Mouse (Mus musculus) urinary bladder, postnatal 36 days (tissue): ENCODE data around the gene Tpst1.
A peak's percentile ranks its signal among the peaks of the same experiment; 100 is the strongest.

Experiments
- DNase-seq, 2 experiments: peaks; one replicate each; pipeline ENCODE4 v3.0.0; 2022; ENCODE audit warnings: low spot score in 2 of 2, mixed read lengths in 1 of 2

Gene Tpst1

DNA sequence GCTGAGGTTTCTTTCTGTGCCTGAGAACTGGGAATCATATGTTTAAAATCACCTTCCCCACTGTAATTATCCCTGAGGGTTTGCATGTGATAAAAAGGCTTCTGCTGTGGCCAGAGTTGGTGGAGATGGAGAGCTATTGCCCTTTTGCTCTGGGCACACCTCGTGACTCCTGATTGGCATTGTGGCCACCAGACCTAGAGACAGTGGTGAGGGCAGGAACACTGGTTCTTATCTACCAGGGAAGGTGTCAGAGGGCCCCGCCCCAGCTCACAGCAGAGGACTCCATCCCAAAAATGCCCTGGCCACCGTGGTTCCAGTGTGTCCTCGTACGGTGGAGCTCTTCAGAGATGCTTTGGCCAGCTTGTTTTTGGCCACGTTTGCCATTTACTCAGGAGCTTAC lies 20.2 kb upstream of the Tpst1 start:
- no peak for DNase-seq

- no peak for DNase-seq
Measured at GRCm38 (mm10) chr5:130055688-130056087, 17.4 kb upstream of the Tpst1 start.

DNA sequence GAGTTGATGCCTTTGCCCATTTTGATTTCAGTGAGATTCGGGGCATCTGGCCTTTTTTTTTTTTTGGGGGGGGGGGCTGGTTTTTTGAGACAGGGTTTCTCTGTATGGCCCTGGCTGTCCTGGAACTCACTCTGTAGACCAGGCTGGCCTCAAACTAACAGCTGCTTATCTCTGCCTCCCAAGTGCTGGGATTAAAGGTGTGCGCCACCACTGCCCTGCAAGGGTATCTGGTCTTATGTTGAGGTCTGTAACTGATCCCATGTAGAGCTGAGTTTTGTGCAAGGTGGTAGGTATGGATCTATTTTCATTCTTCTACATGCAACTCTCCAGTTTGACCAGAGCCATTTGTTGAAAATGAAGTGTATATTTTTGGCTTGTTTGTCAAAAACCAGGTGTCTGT lies 16.8 kb upstream of the Tpst1 start:
- DNase-seq = no peak

- DNase-seq = no peak
Measured at GRCm38 (mm10) chr5:130059413-130060328, 13.5 kb upstream of the Tpst1 start.

DNA sequence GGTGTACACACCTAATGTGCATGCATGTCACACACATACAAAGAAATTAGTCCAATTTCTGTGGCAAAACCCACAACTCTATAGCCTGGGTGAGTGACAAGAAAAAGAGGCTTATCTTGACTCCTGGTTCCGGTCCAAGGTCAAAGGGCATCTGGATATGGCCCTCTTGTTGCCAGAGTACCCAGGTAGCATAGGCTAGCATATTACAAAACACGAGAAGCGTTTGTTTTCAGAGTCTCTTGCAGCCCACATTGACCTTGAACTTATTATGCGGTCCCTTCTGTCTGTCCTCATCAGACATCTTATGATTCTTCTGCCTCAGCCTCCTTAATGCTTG lies 12.8 kb upstream of the Tpst1 start:
- DNase-seq = no peak

- no peak for DNase-seq
Measured at GRCm38 (mm10) chr5:130062096-130062495, 11.0 kb upstream of the Tpst1 start.

GRCm38 (mm10) chr5:130063760-130064159 lies 9.4 kb upstream of the Tpst1 start:
- no peak for DNase-seq

- DNase-seq = no peak
Measured at GRCm38 (mm10) chr5:130065579-130065978, 7.5 kb upstream of the Tpst1 start.

DNA sequence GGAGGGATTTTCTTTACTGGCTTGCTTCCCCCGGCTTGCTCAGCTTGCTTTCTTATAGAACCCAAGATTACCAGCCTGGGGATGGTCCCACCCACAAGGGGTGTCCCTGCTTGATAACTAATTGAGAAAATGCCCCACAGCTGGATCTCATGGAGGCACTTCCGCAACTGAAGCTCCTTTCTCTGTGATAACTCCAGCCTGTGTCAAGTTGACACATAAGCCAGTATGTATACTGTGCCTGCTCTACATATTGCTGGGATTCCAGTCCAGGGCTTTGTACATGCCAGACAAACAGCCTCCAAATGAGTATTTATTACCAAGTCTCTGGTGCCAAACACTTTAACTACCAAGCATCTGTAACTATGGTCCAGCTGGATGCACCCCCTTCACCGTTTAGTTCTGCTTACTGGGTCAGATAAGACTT lies 5.3 kb upstream of the Tpst1 start:
- DNase-seq = no peak

DNA sequence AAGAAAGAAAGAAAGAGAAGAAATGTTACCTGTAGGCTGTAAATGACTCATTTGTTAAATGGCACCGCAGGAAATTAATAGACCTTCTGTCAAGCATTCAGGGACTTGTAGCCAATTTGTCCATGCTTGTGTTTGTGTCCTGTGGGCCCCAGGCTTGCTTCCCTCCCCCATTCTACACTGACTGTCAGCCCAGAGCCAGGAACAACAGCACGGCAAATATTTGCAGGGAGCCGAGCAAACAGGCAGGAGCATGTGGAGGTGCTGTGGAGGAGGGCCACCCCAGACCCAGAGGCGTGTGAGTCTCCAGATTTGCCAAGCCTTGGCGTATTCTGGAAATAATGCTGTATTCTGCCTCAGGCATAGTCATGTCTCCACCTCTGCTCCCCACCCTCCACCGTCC lies 1.4 kb downstream of the Tpst1 start:
- peak; percentile 50 to 66 for DNase-seq

DNA sequence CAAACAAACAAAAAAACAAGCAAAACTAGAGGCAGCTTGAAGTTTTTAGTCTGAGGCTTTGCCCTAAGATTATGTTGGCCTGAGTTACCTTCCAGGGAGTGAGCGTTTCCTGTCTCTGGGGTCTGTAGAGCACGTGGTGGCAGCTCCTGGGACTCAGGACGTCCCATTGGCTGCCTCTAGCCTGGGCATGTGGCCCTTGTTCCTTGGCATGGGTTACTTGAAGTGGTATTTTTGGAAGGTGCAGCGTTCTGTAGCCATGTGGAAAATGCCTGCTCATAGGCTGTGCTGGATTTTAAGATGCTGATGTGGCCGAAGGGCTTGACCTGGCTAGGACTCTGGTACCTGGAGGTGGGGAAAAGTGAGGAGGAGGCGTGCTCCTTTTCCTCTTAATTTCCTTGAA lies 3.3 kb downstream of the Tpst1 start:
- no peak for DNase-seq

GRCm38 (mm10) chr5:130078096-130078833 lies 5.1 kb downstream of the Tpst1 start:
- no peak for DNase-seq

GRCm38 (mm10) chr5:130078834-130079156 lies 5.7 kb downstream of the Tpst1 start:
- DNase-seq = no peak

- peak; percentile 94 to 95 for DNase-seq
Measured at GRCm38 (mm10) chr5:130079202-130080050, 6.3 kb downstream of the Tpst1 start.

- no peak for DNase-seq
Measured at GRCm38 (mm10) chr5:130080051-130080681, 7.0 kb downstream of the Tpst1 start.

GRCm38 (mm10) chr5:130081181-130081881 lies 8.2 kb downstream of the Tpst1 start:
- DNase-seq = no peak

- DNase-seq = no peak
Measured at GRCm38 (mm10) chr5:130082431-130082830, 9.3 kb downstream of the Tpst1 start.

DNA sequence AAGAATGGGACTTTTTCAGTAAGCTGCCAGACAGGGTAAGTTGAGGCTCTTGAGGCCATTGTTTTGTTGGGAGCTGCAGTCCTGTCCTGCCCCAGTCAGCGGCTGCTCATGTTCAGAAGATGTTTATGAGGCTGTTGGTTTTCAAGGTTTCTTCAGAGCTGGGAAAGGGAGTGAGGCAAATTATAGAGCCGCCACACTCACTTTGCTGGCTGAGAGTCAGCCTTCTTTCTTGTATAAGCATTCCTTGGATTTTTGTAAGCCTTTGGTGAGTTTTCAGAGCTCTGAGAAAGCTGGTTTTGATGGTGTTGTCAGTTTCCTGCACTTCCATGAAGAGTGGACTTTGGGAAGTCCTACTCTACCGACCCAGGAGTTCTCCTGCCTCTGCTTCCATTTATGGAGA lies 11.1 kb downstream of the Tpst1 start:
- no peak for DNase-seq

DNA sequence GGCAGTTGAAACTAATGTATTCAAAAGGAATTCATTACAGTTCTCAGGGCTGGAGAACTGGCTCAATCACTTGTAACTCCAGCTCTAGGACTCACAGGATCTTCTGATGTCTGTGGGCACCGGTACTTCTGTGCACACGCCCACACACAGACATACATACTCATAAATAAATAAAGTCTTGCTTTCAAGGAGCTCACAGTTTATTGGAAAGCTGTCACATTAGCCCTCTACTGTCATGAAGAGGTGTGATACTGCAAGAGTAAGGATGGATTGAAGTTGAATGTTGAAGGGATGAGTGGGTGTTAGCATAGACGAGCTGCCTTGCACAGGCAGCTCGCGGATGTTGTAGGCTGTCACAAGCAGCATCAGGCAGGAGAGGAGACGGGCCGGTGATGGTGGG lies 14.9 kb downstream of the Tpst1 start:
- DNase-seq = no peak

DNA sequence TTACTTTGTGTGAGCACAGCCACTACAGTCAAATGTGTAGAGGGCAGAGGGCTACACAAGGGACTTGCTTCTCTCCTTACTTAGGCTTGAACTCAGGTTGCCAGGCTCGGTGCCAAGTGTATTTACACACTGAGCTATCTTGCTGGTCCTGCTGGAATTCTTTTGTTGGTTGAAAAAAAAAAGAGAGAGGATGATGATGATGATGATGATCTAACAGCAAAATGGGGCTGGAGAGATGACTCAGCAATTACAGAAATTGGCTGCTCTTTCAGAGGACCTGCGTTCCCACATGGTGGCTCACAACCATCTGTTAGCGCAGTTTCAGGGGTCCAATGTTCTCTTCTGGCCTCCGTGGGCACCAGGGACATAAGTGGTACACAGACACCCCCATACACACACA lies 15.5 kb downstream of the Tpst1 start:
- no peak for DNase-seq

DNA sequence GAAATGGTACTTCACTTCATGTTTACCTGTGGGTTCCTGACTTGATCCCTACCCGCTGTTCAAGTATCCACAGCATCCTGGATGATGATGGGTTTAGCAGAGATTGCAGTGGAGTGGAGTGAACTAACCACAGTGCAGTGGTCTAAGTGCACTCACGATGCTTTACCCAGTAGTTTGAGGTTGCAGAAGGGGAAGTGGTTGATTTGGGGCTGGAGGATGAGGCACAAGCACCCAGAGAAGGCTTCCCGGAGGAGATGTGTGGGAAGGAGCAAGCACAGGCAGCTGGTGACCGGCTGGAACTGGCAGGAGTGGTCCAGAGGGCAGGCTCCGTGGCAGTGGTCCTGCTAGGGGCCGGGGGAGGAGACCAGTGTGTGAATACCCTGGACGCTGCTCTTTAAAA lies 16.1 kb downstream of the Tpst1 start:
- no peak for DNase-seq
